Mouse (Mus musculus) adrenal gland, adult (tissue): ENCODE measurements at regions not wholly inside any gene's neighbourhood (a gene's known extent, or its start where the extent isn't known, plus 50 kb on each side); places are given as distances from the start of the nearest gene placed in this dataset.
A peak's percentile ranks its signal among the peaks of the same experiment; 100 is the strongest.

Source experiments
- DNase-seq, 2 experiments: peaks; one replicate each; pipeline ENCODE4 v3.0.0; 2022 to 2023; ENCODE audit warnings: low spot score in 1 of 2; ENCODE audit not compliant: inconsistent age in 2 of 2

DNA sequence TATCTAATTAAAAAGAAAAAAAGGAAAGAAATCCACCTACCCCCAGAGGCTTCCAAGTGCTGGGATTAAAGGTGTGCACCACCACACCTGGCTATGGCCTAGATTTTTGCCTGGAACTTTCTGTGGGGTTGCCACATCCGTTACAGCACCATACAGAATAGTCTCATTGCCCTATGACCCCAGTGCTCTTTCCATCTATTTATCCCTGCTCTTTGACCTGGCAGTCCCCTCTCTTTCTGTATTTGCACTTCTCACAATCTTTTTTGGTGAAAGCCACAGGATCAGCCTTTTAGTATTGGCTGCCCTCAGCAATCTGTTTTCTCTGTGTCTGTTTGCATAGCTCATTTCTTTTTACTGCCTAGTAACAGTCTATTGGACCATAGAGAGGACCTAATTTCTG, 197.9 kb upstream of the Bcor start:
- no peak for DNase-seq

DNA sequence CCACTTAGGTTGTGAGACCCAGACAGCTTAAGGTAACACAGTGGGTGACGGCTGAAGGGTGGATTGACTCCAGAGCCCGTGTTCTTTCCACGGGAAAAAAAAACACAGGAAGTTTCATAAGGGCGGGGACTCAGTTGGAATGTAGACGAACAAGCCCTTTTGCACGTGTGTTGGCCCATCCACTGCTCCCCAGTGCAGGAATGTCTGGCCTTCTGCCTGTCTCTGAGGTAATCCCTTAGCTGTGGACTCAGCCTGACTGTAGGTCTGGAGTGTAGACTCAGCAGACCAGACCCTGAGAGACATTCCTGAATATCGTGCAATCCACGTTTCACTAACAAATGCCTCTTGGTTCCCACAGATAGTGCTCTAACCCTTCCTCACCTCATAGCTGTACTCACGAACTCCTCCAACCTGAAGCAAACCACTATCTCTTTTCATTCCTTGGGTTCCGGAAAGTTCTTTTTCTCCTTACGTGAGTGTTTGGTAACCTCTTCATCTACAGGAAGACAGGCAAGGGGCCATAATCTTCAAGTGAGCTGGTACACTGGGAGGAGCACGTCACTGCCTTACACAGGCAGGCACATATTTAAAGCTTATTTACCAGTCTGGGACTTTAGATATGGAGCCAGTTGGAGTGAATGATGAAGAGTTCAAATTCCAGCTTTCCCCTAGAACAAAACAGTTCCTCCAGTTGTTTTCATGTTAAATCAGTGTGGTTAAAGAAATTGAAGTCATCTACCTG, 205.6 kb upstream of the Bcor start:
- DNase-seq = no peak

DNA sequence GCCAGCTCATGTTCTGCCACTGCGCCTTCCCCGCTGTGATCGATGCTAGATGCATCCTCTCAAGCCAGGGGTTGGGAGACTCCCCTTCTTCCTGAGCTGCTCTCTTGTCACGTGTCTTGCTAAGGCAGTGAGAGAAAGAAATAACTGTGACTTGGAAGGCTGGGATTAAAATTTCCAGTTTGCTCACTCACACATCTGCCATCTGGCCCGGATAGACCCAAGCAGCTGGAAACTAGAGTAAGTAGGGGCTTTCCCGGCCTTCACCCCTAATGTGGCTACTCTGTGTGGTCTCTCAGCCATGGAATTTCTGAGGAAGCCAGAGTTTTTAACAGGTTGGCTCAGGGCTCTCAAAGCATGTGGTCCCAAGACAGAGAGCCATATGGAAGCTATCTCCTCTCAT, 206.6 kb upstream of the Bcor start:
- DNase-seq = no peak

DNA sequence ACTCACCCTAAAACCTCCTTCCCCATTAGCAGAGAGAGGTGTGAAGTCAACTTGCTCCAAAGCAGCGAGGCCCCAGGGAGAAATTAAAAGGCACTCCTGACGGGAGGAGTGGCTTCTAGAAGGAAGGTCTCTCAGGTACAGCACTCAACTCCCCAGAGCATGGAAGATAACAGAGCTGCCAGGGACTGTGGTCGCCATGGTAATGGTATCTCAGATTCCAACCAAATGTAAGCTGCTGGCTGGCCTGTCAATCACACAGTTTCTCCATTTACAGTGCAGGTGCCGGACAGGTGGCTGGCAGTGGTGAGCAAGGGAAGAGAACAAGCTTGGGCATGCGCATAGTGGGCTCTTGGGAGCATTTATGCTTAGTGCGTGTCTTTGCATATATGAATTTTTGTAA, 213.5 kb upstream of the Bcor start:
- DNase-seq = no peak

DNA sequence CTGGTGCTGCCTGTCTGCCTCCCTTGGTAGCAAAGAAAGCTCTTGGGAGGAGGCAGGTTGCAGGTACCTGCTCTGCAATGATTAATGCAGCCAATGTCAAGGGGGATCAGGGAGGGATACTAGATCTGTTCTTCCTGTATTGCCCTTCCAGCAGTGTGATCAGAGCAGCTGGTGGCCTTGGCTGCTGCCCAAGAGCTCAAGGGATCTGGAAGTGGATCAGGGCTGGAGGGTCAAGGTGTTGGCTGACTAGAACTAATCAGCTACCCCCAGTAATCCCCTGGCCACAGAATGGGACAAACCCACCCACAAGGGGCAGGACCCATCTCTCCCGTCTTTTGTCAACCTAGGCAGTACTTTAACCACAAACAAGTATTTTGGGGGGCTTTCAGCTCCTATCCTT, 211.8 kb upstream of the Atp6ap2 start:
- peak; percentile 63 to 83 for DNase-seq

DNA sequence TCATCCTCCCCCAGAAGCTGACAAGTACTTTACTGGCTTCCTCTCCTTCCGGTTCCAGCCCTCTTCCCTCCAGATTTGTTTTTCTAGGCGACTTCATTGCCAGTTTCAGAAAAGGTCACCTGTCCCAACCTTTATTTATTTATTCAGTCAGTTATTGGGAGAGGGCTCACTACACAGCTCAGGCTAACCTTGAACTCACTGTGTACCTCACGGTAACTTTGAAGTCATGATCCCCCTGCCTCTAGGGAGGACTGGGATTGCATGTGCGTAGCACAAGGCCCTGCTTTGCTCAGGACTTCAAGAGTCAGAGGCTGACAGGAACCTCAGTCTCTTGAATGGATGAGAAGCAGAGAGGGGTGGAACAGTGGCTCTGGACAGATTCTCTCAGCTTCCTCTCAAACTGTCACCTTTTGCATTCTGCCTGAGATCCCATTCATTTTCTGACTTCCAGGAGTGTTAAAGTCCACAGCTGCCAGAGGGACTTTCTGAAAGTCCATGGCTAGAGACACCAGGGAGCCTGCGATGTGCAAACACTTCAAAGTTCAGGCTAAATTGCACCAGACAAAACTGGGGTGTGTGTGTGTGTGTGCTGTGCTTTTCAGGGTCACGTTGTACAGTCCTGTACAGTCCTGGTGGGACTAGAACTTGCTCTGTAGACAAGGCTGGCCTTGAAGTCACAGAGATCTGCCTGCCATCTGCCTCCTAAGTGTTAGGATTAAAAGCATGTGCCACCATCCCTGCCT, 211.2 kb upstream of the Atp6ap2 start:
- peak; percentile 21 to 24 for DNase-seq

DNA sequence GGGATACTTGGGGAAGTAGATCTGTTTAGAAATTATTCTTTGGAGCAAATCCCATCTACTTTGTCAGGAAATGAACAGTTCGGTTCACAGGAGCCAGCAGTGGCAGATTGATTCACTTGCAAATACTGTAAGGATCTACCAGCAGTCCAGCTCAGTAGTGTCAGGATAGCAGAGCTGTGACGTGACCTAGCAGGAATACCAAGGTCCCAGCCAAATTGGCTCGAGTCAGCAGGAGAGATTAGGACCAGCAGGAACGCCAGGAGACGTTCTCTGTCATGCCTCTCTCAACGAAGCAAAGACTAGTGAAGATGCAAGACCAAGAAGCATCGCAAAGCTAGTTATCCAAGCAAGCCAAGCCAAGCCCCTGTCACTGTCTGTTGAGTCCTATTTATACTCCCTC, 210.2 kb upstream of the Atp6ap2 start:
- DNase-seq = peak; percentile 33 to 37

DNA sequence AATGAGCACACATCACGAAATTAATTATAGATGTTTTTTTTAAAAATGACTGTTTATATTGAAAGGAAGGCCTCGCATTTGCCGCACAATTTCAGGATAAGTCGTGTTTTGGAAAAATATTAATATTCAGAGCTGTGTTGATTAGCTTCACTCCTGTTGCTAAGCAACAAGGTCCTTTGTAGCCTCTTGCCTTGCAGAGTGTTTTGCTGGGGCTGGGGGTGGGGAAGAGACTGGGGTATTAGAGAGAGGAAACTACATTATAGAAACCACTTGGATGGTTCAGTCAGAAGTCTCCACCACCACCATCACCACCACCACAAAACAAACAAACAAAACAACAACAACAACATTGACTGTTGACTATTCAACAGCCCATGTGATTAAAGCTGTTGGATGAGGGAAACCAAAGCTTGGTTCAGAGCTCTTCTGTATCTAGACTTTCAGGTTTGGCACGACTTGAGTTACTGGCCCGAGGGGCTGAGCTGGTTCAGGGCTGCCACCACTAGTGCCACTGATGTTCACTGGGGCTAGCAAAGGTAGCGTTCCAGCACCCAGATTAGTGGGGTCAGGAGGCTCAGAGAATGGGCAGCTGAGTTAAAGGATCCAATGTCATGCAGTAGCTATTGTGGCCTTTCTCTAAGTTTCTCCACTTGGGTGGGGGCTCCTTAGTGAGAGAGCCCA, 195.3 kb upstream of the Atp6ap2 start:
- DNase-seq = no peak

DNA sequence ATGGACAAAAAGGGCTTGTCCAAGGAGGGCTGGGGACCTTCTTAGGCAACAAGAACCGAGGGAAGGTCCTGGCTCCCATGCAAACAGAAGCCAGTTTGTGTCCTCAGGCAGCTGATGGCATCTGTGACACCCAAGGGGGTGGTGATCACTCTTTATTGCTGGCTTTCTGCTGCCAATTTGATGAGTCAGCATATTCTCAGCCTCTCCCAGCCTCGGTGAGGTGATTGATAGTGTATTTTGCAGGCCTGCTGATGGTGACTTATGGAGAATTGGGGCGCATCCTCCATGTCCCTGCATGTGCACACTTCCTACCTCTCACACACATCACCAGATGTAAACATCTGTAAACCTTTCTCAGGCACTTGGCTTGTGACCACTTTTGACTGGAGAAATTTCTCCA, 178.3 kb upstream of the Atp6ap2 start:
- no peak for DNase-seq

DNA sequence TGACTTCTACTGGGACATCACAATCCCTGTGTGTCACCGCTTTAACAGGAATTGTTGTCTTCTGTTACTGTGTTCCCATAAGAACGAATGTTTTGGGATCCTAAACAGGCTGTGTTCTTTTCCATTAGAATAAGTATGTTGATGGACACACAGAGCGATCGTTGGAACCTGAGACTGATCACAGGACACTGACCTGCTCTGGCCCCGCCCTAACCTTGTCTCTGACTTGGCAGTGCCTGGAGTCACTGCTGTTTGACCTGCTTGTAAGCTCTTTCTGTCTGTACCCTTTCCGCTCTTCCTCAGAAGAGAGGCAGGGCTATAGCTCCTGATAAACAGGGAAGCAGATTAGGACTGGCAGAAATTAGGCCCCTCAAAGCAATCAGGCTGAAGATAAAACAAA, 162.0 kb upstream of the Atp6ap2 start:
- no peak for DNase-seq

DNA sequence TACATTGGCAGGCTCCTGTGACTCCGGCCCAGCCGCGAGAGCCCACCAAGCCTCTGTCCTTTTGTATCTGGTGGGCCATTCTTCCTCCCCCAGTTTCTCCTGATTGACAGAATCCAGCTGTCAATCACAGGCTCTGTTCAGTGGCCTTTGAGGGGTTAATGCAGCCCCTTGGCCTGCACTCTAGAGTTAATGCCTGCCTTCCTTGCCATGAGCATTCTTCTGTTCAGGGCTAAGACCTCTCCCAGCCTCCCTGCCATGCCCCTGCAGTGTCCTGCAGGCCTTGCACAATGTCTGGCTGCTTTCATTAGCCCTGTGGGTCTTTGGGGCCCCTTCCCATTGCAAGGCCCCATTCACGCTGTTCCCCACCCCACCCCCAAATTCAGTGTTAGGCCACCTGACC, 160.9 kb upstream of the Atp6ap2 start:
- DNase-seq = no peak

DNA sequence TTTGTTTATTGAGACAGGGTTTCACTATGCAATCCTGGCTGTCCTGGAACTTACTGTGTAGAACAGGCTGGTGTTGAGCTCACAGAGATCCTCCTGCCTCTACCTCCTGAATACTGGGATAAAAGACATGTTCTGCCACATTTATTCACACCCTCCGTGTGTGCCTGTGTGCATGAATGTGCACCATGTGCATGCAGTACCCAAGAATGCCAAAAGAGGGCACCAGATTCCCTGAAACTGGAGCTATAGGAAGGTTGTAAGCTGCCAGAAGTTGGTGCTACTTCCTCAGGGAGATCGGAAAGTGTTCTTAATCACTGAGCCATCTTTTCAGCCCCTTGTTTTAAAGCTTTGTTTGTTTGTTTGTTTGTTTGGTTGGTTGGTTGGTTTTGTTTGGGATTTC, 155.3 kb upstream of the Atp6ap2 start:
- no peak for DNase-seq

DNA sequence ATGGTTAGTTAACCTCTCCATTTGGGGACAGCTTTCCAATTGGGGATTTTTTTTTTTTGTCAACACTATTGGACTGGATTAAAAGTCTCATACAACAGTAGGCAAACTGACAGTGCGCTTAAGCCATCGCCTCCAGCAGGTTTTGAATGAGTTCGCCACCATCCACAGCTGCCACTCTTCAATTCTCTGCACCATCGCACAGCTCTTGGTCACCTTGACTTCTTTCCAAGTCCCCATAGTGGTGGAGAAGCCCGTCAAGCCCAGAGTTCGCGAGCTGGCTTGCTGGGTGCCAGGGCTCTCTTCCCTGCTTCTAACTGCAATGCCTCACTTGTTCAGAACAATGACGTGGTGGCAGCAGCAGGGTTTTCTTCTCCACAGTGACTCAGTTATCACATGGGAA, 151.9 kb upstream of the Atp6ap2 start:
- DNase-seq = no peak

DNA sequence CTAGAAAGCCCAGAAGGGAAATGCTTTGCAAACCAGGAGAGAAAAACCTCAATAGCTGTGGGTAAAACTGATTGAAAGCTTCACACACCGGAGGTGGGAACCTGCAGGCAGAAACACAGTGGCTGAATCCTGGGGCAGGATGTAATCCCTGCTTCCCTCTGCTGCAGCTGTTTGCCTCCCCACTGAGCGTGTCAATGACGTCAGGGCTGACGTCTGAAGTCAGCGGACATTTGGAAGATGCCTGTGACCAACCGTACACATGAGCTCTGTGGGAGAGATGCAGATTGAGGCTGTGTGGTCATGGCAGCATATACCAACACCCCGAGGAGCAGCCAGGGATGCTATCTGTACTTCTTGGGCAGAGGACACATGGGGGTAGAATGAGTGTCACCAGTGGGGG, 151.5 kb upstream of the Atp6ap2 start:
- DNase-seq = no peak

DNA sequence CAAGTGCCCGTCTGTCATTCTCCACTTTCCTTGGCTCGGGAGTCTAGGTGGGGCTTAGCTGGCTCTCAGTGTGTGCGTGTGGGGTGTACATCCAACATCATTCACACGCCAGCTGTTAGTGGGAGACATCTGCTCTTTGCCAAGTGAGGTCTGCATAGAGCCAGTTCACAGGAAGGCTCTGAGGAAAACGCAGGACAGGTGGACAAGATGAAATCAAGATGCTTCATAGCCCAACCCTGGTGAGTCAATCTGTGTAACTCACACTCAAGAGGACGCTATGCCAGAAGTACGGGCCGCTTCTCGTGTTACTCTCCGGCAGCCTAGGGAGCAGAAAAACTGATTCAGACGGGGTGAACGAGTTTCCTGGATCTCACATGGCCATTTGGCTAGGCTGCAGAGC, 148.2 kb upstream of the Atp6ap2 start:
- no peak for DNase-seq

DNA sequence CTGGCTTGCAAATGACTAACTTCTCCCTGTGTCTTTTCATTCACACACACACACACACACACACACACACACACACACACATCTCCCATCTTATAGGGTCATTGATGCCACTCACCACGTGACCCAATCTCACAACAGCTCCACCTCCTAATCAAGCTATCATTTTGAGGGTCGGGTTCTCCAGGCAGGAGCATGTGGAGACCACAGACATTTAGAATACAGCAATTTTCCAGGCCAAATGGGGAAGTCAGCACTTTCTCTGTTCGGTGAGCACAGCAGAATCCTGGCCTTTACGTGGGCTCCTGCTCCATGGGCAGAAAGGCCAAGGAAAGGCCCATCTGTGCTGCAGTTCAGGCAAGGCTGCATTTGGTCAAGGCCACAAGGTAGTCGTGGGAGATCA, 143.8 kb upstream of the Atp6ap2 start:
- DNase-seq = no peak

DNA sequence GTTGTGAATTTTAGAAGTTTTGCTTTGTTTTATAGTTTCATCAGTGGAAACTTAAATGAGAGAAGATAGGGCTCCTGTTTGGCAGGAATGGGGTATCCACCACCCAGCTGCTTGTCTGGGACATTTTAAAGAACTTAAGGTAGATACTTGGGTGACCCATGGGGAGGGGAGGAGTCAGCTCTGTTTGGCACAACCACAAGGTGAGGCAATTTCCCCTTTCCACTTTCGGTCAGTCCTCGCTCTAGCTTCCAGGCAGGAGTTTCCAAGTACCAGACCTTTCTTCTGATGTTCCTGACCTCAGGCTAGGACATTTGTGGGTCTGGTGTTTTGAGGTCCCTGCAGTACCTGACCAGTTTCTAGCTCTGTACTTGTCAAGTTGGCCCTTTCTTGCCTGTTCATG, 142.5 kb upstream of the Atp6ap2 start:
- no peak for DNase-seq

DNA sequence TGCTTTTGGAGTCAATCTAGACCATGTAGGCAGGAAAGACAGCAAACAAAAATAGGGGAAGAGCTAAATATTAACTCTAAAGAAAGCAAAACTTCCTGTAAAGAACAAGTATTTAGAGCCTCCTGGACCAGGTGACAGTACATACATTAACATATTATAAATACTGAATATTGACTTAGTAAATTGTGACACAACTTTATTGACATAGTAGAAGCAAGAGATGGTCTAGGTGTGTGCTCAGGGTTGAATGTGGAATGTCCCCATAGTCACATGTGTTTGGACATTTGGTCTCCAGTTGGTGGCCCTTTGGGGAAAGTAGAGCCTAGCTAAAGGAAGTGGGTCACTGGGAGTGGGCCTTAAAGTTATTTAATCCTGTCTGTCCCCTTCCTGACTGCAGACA, 139.6 kb upstream of the Atp6ap2 start:
- DNase-seq = no peak

DNA sequence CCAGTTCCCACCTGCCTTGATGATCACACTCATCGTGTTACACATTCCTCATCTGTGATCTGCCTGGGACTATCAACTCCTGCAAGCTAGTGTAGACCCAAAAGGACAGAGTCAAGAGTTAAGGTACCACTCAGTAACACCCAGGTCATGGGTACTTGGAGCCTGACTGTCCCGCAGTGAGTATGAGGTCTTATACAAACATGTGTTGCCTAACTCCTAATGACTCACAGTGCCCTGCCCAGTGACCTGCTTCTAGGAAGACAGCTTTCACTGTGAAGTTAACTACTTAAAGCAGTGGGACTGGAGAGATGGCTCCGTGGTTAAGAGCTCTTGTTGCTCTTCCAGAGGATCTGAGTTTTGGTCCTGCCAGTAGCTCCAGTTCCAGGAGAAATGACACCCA, 137.9 kb upstream of the Atp6ap2 start:
- DNase-seq = peak; percentile 7 to 71

DNA sequence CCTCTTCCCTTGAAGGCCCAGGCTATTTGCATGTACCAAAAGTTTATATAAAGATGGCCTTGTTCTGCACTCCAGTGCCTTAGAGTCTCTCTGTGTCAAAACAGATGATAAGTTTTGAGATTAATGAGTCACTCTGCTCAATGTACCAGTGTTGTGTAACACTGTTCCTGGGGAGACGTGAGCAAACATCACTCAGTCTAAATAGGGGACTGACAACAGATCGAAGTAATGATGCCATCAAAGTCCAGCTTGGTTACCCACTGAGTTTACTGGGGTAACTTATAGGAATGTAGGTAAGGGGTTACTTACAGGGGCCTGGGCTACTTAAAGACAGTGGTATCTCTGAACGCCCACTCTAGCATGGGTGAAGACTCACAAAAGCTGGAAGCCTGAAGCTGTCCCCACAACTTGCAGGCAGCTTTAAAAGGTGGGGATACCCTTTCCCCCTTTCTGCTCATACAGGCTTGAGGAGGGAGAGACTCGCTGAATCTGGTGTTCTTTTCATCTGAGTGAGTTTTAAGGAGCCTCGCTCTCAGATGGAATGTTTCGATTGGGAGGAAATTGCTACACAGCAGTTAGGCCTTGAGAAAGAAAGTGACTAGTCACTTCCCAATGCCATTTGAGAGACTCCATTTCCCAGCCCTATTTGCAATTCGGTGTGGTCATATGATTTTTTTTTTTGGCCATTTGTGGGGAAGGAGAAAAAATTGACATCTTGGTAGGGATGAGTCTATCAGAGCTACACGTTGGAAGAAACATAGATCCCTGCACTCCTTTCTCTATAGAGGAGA, 134.4 kb upstream of the Atp6ap2 start:
- DNase-seq = peak; percentile 8 to 57

DNA sequence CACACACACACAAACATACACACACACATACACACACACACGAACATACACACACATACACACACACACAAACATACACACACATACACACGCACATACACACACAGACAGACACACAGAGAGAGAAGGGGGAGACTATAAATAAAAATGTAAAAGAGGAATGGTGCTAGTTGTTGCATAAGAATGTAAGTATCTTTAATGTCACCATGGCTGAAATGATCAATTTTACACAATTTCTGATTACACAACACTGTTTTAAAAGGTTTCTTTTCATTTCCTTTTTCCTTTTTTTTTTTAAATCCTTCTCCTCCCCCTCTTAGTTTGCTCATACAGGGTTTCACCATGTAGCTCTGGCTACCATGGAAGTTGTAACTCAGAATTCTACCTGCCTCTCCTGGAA, 125.9 kb upstream of the Atp6ap2 start:
- no peak for DNase-seq
